Mouse (Mus musculus): ENCODE measurements at regions not wholly inside any gene's neighbourhood (a gene's known extent, or its start where the extent isn't known, plus 50 kb on each side); places are given as distances from the start of the nearest gene placed in this dataset.

GRCm38 (mm10) chr4:153854748-153855092 is 102.3 kb upstream of the A430005L14Rik start:
- TF ChIP-seq POLR2A (IDR thresholded peaks at IDR 0.05; ENCODE audit: insufficient read depth, low read depth, low read length): no peak
- TF ChIP-seq CTCF (IDR thresholded peaks at IDR 0.05): no peak
- TF ChIP-seq EP300 (IDR thresholded peaks at IDR 0.05; ENCODE audit: insufficient read depth, low read depth, low read length): no peak
